Mouse (Mus musculus): ENCODE measurements around the gene Cdk18. TPM values are rescaled to one million over a fixed set of nuclear protein-coding genes. Genes with fewer than 3 reads are reported as not detected.
"Not testable (repeated sequence)": the region's sequence is repeated elsewhere in the genome, so short reads cannot be mapped to it uniquely, and the experiment has no call there.

Gene Cdk18
- 10 to 100 TPM in 1 of 2 experiments, 1 to 10 TPM in 1; 9.9 to 12.5 TPM for total RNA-seq (2021)
- long read RNA-seq, experiment 1, full-length matches to known transcripts: 9 of 13 reads
- long read RNA-seq, experiment 1, partial matches to known transcripts: 4 of 13 reads
- long read RNA-seq, experiment 1, other reads (novel, unspliced or antisense): 0 of 13 reads
- long read RNA-seq, experiment 2, full-length matches to known transcripts: 7 of 13 reads
- long read RNA-seq, experiment 2, partial matches to known transcripts: 4 of 13 reads
- long read RNA-seq, experiment 2, other reads (novel, unspliced or antisense): 2 of 13 reads

- DNase-seq: peak; percentile 62 to 73
- intact Hi-C loops (cut with DNase I): no loop called here
These were observed at the start of gene Cdk18 for GRCm38 (mm10) chr1:132139416-132139864. Cdk18 (minus strand) TSS chr1:132139684.

DNA sequence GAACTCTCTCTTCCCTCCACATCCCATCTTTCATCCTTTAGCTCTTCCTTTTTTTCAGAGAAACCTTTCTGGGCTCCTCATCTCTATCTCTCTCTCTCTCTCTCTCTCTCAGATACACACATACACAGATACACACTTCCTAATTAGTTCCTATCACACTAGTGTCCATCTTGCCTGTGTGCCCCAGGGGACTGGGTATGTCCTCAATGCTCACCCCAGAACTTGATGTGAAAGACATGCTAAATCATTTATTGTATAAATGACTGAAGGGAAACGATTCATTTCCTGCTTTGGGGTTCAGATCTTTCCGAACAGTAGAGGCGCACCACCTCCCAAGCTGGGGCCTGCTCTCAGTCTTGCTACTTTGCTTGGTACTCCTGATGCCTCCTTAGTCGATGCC is 49.7 kb upstream of the Cdk18 start:
- intact Hi-C loops (cut with DNase I): no loop called here
- no peak for DNase-seq

GRCm38 (mm10) chr1:132188442-132189066 is 49.1 kb upstream of the Cdk18 start:
- no peak for DNase-seq
- intact Hi-C loops (cut with DNase I): no loop called here

DNA sequence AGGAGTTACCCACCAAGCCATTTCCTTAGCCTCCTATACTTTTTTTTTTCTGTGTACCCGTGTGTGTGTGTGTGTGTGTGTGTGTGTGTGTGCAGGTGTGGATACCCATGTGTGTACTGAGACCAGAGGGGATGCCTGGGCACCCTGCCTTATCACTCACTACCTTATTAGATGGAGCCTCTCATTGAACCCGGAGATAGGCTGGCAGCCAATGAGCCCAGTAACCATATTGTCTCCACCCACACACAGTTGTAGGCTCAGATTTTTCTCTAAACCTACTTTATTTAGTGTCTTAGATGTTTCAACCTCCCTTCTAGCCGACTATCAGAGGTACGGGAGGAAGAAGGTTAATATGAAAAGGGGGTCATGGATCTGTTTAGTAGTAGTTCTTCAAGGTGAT is 46.8 kb upstream of the Cdk18 start:
- intact Hi-C loops (cut with DNase I): no loop called here
- no peak for DNase-seq

DNA sequence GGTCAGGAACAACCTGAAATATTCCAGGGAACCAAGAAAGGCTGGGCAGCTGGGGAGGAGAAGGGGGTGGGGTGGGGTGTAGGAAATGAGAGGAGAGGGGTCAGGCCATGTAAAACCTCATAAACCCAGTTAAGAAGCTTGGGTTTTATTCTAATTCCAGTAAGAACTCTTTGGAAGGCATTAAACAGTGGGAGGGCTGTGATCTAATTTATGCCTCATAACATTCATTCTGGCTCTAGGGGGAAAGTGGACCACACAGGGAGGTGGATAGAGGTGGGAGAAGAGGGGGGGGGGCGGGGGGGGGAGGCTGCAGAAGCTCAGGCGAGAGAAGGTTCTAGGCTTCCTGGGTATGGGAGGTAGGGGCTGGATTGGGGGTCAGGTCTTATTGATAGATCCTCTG is 32.1 kb upstream of the Cdk18 start:
- intact Hi-C loops (cut with DNase I): no loop called here
- DNase-seq: no peak

GRCm38 (mm10) chr1:132170698-132171097 is 31.2 kb upstream of the Cdk18 start:
- DNase-seq: no peak
- intact Hi-C loops (cut with DNase I): no loop called here

DNA sequence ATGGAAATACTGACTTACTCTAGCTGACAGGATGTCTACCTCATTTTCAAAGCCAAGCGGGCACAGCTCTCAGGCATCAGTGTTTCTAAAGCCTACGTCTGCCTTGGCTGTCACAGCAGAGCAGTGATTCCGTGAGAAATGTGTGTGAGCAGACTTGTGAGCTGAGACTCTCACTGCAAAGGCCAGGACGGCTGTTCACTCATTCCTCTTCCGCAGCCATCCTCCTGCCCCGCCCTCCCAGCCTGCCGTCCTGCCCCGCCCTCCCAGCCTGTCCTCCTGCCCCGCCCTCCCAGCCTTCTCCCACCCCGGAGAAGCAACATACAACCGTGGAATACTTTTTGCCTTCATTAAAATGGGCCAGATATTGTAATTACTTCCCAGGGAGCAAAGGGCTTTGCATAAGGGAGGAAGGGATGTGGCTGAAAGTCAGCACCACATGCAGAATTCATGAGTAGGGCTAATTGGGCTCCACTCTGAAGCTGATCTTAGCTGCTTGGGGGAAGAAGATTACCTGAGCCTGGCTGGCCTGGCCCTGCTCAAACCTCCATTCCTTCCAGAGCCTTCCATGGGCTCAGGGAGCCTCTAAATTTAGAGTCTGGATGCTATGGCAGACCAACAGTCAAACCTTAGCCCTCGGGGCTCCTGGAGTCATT is 28.8 kb upstream of the Cdk18 start:
- DNase-seq: peak in 1 of 2 experiments; percentile 22
- intact Hi-C loops (cut with DNase I): loop anchor here (5.0 kb wide), 1 partner anchor 39 kb away; no protein-coding TSS in a partner anchor

DNA sequence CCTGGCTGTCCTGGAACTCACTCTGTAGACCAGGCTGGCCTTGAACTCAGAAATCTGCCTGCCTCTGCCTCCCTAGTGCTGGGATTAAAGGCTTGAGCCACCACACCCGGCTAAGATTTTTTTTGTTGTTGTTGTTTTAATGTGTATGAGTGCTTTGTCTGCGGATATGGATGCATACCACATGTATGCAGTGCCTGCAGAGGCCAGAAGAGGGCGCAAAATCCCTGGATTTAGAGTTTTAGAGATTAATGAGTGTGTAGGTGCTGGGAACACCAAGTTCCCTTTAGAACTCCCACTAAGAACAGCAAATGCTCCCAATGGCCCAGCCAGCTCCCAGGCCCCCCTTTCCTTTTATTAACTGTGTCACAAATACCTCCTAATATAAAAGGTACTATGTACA is 26.4 kb upstream of the Cdk18 start:
- intact Hi-C loops (cut with DNase I): loop anchor here (5.0 kb wide), 1 partner anchor 41 kb away; no protein-coding TSS in a partner anchor
- no peak for DNase-seq

GRCm38 (mm10) chr1:132164780-132165518 is 25.5 kb upstream of the Cdk18 start:
- DNase-seq: no peak
- intact Hi-C loops (cut with DNase I): loop anchor here (5.0 kb wide), 1 partner anchor 42 kb away; no protein-coding TSS in a partner anchor

- intact Hi-C loops (cut with DNase I); DNase-seq: not testable (repeated sequence)
These were observed 23.1 kb upstream of the Cdk18 start for GRCm38 (mm10) chr1:132162618-132163017.

- DNase-seq: no peak
These were observed 21.9 kb upstream of the Cdk18 start for GRCm38 (mm10) chr1:132161211-132161880.

DNA sequence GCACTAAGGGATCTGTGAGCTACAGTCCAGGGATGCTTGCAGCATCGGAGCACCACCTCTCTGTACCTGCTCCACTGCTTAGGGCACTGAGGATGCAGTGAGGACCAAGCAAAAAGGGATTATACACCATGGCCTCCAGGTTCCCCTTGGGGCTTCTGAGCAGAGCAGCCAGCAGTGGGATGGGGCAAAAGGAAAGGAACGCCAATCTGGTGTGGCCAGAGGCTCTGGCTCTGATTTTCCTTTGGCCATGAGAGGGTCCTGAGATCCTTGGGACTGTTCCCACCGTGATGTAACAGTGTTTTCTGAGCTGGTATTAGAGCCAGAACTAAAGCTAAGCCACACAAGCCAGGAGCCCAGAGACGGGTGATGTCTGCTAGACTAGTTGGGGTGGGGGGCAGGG is 20.2 kb upstream of the Cdk18 start:
- no peak for DNase-seq
- intact Hi-C loops (cut with DNase I): loop anchor here (5.0 kb wide), 1 partner anchor 167 kb away; no protein-coding TSS in a partner anchor

More at GRCm38 (mm10) chr1:132161211-132161880, 21.9 kb upstream of the Cdk18 start:
- intact Hi-C loops (cut with DNase I): no loop called here

DNA sequence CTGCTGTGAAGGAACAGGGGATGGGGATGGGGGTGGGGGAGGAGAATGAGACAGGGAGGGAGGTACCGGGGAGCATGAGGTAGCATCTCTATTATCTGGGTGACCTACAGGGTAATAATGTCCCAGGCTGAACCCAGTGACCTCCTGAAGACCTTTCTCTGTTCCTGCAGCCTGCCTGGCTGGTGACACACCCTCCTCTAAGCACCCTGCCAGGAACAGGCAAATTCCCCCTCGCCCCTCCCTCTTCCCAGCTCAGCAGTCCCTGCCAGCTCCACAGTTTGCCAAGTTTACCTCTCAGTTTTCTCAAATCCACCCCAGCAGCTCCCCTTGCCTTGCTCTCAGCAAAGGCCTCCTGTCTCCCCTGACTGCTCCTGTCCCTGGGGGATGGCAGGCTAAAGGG is 19.3 kb upstream of the Cdk18 start:
- DNase-seq: peak; percentile 33 to 56
- intact Hi-C loops (cut with DNase I): loop anchor here (5.0 kb wide), 1 partner anchor 166 kb away; no protein-coding TSS in a partner anchor

DNA sequence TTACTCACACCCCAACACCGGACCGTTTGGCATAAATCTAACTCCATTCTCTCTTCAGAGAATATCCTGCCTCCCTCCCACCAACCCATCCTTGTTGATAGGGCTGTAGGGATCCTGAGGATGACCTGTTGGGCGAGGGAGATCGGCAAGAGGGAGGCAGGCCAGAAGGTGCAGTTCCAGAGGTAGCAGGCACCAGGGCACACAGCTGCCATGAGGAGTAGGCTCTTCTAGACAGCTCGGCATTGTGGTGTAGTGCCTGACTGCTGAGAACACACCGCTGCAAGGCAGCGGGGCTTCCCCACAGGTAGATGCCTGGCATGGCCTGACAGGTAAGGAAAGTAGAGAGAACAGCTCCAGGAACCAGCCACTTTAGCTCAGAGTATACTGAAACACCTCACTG is 18.3 kb upstream of the Cdk18 start:
- intact Hi-C loops (cut with DNase I): loop anchor here (1.0 to 5.0 kb wide), 4 partner anchors 79 to 197 kb away; no protein-coding TSS in a partner anchor
- no peak for DNase-seq

DNA sequence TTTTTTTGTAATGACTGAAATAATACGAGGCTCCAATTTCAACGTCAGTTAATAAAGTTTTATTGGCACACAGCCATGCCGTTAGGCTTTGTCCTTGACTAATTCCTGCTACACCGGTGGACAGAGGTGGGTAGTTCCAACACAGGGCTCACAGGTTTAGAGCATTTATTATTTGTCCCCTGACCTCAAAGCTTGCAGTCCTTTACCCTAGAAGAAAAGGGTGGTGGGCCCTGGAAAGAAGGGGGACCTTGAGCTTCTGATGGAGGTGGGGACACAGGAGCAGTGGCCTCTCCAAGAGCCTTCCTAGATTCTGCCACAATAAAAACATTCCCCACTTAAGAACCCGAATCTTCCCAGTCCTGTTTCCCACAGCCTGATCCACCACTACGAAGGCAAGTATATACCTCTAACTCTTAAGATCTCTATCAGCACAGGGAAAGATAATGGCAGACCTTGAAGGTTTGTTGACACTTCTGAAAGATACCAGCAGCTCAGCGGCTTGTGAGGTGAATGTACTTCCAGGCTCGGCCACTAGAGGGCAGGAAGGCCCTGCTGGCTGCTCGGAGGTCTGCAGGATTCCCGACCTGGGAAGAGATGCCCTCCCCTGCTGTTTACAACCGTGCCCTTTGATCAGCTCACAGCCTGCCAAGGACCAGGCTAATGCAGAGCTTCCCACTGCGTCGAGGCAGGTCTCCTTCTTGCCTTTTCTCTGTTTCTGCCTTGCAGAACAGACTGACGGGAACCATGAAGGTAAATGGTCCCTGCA is 17.7 kb upstream of the Cdk18 start:
- intact Hi-C loops (cut with DNase I): loop anchor here (1.0 to 5.0 kb wide), 4 partner anchors 80 to 198 kb away; no protein-coding TSS in a partner anchor
- DNase-seq: peak; percentile 88 to 94

DNA sequence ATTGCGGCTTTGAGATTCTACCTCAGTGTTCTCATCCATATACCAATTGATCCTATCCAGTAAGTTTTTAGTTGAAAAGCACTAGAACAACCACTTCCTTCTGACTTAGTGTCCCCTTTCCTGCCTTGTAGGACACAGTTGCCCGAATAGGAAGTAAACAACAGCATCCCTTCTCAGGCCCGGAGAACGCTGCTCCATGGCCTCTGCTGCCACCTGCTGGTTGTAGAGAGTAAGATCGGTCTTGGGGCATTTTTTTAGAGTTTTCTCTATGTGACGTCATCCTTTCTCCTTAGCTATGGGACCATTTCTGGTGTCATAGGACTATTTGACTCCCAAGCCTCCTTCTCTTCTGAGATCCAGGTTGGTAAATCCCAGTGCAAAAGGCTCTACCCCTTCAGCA is 16.3 kb upstream of the Cdk18 start:
- intact Hi-C loops (cut with DNase I): loop anchor here (1.0 to 5.0 kb wide), 3 partner anchors 34 to 199 kb away; no protein-coding TSS in a partner anchor
- DNase-seq: peak; percentile 85 to 91

DNA sequence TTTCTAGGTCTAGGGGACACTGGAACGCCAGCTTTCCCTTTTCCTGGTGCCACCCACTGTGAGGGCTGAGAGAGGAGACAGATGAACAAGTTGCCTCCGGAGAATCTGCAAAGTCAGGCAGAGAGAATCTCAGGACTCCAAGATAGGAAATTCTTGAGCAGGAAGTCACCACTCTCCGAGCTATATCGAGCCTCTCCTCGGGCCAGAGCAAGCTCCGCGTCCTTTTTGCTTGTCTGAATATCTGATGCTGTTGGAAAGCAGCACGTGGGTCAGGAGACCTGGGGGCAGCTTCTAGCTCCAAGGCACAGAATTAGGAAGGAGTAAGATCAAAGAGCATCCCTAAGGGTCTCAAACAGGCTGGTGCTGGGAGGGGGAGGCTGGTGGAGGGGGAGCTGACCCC is 14.2 kb upstream of the Cdk18 start:
- intact Hi-C loops (cut with DNase I): no loop called here
- no peak for DNase-seq

GRCm38 (mm10) chr1:132153086-132153690 is 13.7 kb upstream of the Cdk18 start:
- intact Hi-C loops (cut with DNase I): no loop called here
- no peak for DNase-seq

- no peak for DNase-seq
- intact Hi-C loops (cut with DNase I): no loop called here
These were observed 12.4 kb upstream of the Cdk18 start for GRCm38 (mm10) chr1:132151908-132152307.

Measured in heart, postnatal 14 days (tissue).